Comparison of ENCODE assay signal across 9 mouse cellular contexts in the genomic region with DNA sequence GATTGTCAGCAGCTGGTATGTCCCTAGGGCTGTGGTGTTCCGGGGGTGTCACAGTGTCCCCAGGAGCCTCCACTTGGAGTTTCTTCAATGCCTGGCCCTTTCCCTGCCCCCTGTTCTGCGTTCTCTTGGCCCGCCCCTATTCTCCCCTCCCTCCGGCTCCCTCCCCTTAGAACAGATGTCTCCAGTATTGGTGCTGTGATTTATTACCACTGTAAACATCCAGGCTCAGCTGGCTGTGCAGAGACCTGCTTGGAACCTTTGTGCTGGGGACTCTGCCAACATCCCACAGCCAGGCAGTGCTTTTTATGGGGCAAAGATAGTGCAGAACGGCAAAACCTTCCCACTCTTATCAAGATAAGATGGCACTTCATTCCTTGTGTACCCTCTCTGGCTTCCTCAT. TPM values are rescaled to one million over a fixed set of nuclear protein-coding genes. Genes with fewer than 3 reads are reported as not detected.
A peak's percentile ranks its signal among the peaks of the same experiment; 100 is the strongest.
DNase-seq lines count a peak whose midpoint lies in the region; ATAC-seq and TF ChIP-seq lines count a peak whose summit lies in the region.
"Had no signal": no experiment of that assay in that cellular context is flagged by ENCODE, and none has a peak within 500 bp of the region (broad histone marks: within the 10 kb centered on the region; RNA-seq: fewer than 3 reads in every experiment).

No protein-coding gene starts in this region.

- H3K4me3 ChIP-seq in forebrain, postnatal 0 days (ENCODE audit: low read depth, low read length): no peak overlapping the region
- H3K4me3 ChIP-seq in forebrain, embryonic 10.5 days: no peak overlapping the region
- H3K4me3 ChIP-seq in embryonic fibroblast, embryonic 13.5 days (ENCODE audit: insufficient read depth, low read length): peak overlapping the region; percentile 25; the same call in 1 of the 2 replicates
- no peak overlapping the region for H3K4me3 ChIP-seq in macrophage (ENCODE audit: inconsistent target)

- H3K27ac ChIP-seq in forebrain, postnatal 0 days (ENCODE audit: low read depth, low read length): no peak overlapping the region
- no peak overlapping the region for H3K27ac ChIP-seq in forebrain, embryonic 10.5 days
- peak overlapping the region; percentile 75 for H3K27ac ChIP-seq in embryonic fibroblast, embryonic 13.5 days (ENCODE audit: insufficient read depth, low read length)
- peak overlapping the region; percentile 98 for H3K27ac ChIP-seq in macrophage

- no peak overlapping the region for H3K9ac ChIP-seq in forebrain, postnatal 0 days

- peaks cover 49% of the 10 kb centered on the region for H3K79me2 ChIP-seq in macrophage (ENCODE audit: inconsistent target)

- no peak for TF ChIP-seq POLR2A in embryonic fibroblast, embryonic 13.5 days (IDR thresholded peaks at IDR 0.05; ENCODE audit: low read depth, low read length)

- no peak overlapping the region for H3K4me2 ChIP-seq in forebrain, postnatal 0 days (ENCODE audit: low read depth)
- H3K4me2 ChIP-seq: midbrain, embryonic 11.5 days had no signal

- no peaks in the 10 kb centered on the region for H3K4me1 ChIP-seq in forebrain, postnatal 0 days (ENCODE audit: insufficient read depth)
- H3K4me1 ChIP-seq in forebrain, embryonic 10.5 days: peaks cover 5% of the 10 kb centered on the region; the same call in 1 of the 2 replicates
- peaks cover 28% of the 10 kb centered on the region for H3K4me1 ChIP-seq in embryonic fibroblast, embryonic 13.5 days (ENCODE audit: control insufficient read depth, insufficient read depth, low read length)

- H3K9me3 ChIP-seq in forebrain, postnatal 0 days (ENCODE audit: low read length): no peaks in the 10 kb centered on the region
- H3K9me3 ChIP-seq in forebrain, embryonic 10.5 days: no peaks in the 10 kb centered on the region

- H3K27me3 ChIP-seq in forebrain, postnatal 0 days (ENCODE audit: insufficient read depth, low read length): no peaks in the 10 kb centered on the region
- no peaks in the 10 kb centered on the region for H3K27me3 ChIP-seq in forebrain, embryonic 10.5 days (ENCODE audit: poor library complexity, severe bottlenecking)

- WGBS in forebrain, postnatal 0 days: 48% methylated on average over 5 of the region's 5 CpGs
- 54% methylated on average over 5 of the region's 5 CpGs for WGBS in forebrain, embryonic 10.5 days
- WGBS in macrophage (ENCODE audit: missing documents): 52% methylated on average over 5 of the region's 5 CpGs

- DNase-seq in forebrain, postnatal 0 days: no peak
- no peak for DNase-seq in forebrain, embryonic 10.5 days (ENCODE audit: extremely low spot score, low spot score)
- DNase-seq in NIH3T3 (ENCODE audit: low read depth): peak; percentile 83
- no peak for DNase-seq in urinary bladder, postnatal 25 days (ENCODE audit: low spot score)
- no peak for DNase-seq in thymus, postnatal 0 days (ENCODE audit: low spot score)
- DNase-seq in layer of hippocampus, postnatal 10 days (ENCODE audit: low spot score in 2 of 2): no peak

- no peaks in the 10 kb centered on the region for H3K36me3 ChIP-seq in forebrain, postnatal 0 days (ENCODE audit: insufficient read depth)
- no peaks in the 10 kb centered on the region for H3K36me3 ChIP-seq in forebrain, embryonic 10.5 days (replicated peaks)
- H3K36me3 ChIP-seq in macrophage (ENCODE audit: inconsistent target): no peaks in the 10 kb centered on the region

- peak; percentile 42 for ATAC-seq in forebrain, postnatal 0 days

- no peak for TF ChIP-seq CTCF in forebrain, postnatal 0 days (IDR thresholded peaks at IDR 0.05; ENCODE audit: low read depth)
- TF ChIP-seq CTCF in embryonic fibroblast, embryonic 13.5 days (IDR thresholded peaks at IDR 0.05; ENCODE audit: borderline replicate concordance, insufficient read depth, low read length): no peak

RNA-seq across cellular contexts. Expression of gene Smg9, which starts 8.3 kb away (rescaled TPM):
- 23.9 and 31.8 TPM in 2 replicates for total RNA-seq in forebrain, postnatal 0 days (2014; rRNA removed)
- polyA plus RNA-seq in forebrain, postnatal 0 days (2015; fragmentation: Nextera tagmentation; extraction: Ambion mirVana): 25.2 and 28.5 TPM in 2 replicates
- polyA plus RNA-seq in forebrain, embryonic 10.5 days (2016; fragmentation: Nextera tagmentation; extraction: Ambion mirVana): 26.5 and 28.5 TPM in 2 replicates
- 14.8 and 18.1 TPM in 2 replicates for polyA plus RNA-seq in embryonic fibroblast, embryonic 13.5 days (2011; ENCODE audit: insufficient read length, low read depth, missing spikeins)
- total RNA-seq in macrophage (2018; cell fraction: chromatin; rRNA removed): 100 to 1,000 TPM; 127 to 223 (median 160) TPM
- total RNA-seq in macrophage (2018; cell fraction: cytosol; rRNA removed): 10 to 100 TPM; 15.4 to 41.1 (median 24.8) TPM
- 100 to 1,000 TPM in 11 of 26 experiments, 10 to 100 TPM in 15; 59.9 to 137 (median 93.6) TPM for total RNA-seq in macrophage (2018; cell fraction: nucleus; rRNA removed)
- polyA plus RNA-seq in macrophage (2018): 19.7 to 29.3 TPM (median 20.3 TPM) in 3 replicates
- 30.2 and 33.3 TPM in 2 replicates for polyA plus RNA-seq in thymus, postnatal 0 days (2015; fragmentation: Nextera tagmentation; extraction: Ambion mirVana)
- 10 to 100 TPM; 33.5 to 34.3 TPM for total RNA-seq in layer of hippocampus, postnatal 10 days (2021)

RNA-seq across cellular contexts. Expression of gene Kcnn4, which starts 21.0 kb away (rescaled TPM):
- total RNA-seq in forebrain, postnatal 0 days (2014; rRNA removed): 1.2 and 1.5 TPM in 2 replicates
- 0.88 and 1.1 TPM in 2 replicates for polyA plus RNA-seq in forebrain, postnatal 0 days (2015; fragmentation: Nextera tagmentation; extraction: Ambion mirVana)
- 3.8 and 5.1 TPM in 2 replicates for polyA plus RNA-seq in forebrain, embryonic 10.5 days (2016; fragmentation: Nextera tagmentation; extraction: Ambion mirVana)
- 1.9 and 3.4 TPM in 2 replicates for polyA plus RNA-seq in embryonic fibroblast, embryonic 13.5 days (2011; ENCODE audit: insufficient read length, low read depth, missing spikeins)
- 100 to 1,000 TPM in 4 of 26 experiments, 10 to 100 TPM in 21, 1 to 10 TPM in 1; 5.6 to 198 (median 45.1) TPM for total RNA-seq in macrophage (2018; cell fraction: chromatin; rRNA removed)
- total RNA-seq in macrophage (2018; cell fraction: cytosol; rRNA removed): 10 to 100 TPM; 16.1 to 69.7 (median 46.9) TPM
- 100 to 1,000 TPM in 8 of 26 experiments, 10 to 100 TPM in 18; 15.3 to 160 (median 78.6) TPM for total RNA-seq in macrophage (2018; cell fraction: nucleus; rRNA removed)
- 11.1 to 85.5 TPM (median 12.1 TPM) in 3 replicates for polyA plus RNA-seq in macrophage (2018)
- 105 and 120 TPM in 2 replicates for polyA plus RNA-seq in thymus, postnatal 0 days (2015; fragmentation: Nextera tagmentation; extraction: Ambion mirVana)
- under 1 TPM; 0.33 to 0.46 TPM for total RNA-seq in layer of hippocampus, postnatal 10 days (2021)

RNA-seq across cellular contexts. Expression of gene Lypd5, which starts 42.1 kb away (rescaled TPM):
- not detected in 2 replicates for total RNA-seq in forebrain, postnatal 0 days (2014; rRNA removed)
- polyA plus RNA-seq in forebrain, postnatal 0 days (2015; fragmentation: Nextera tagmentation; extraction: Ambion mirVana): not detected in 2 replicates
- polyA plus RNA-seq in forebrain, embryonic 10.5 days (2016; fragmentation: Nextera tagmentation; extraction: Ambion mirVana): not detected in 2 replicates
- not detected in 2 replicates for polyA plus RNA-seq in embryonic fibroblast, embryonic 13.5 days (2011; ENCODE audit: insufficient read length, low read depth, missing spikeins)
- not detected for total RNA-seq in macrophage (2018; cell fraction: chromatin; rRNA removed)
- not detected for total RNA-seq in macrophage (2018; cell fraction: cytosol; rRNA removed)
- not detected for total RNA-seq in macrophage (2018; cell fraction: nucleus; rRNA removed)
- polyA plus RNA-seq in macrophage (2018): not detected in 3 replicates
- polyA plus RNA-seq in thymus, postnatal 0 days (2015; fragmentation: Nextera tagmentation; extraction: Ambion mirVana): 0.05 TPM in 1 of 2 replicates, not detected in the other
- total RNA-seq in layer of hippocampus, postnatal 10 days (2021): not detected
- polyA plus RNA-seq: midbrain, embryonic 11.5 days had no signal

RNA-seq across cellular contexts. Expression of gene Tescl, which starts 57.3 kb away (rescaled TPM):
- not detected in 2 replicates for total RNA-seq in forebrain, postnatal 0 days (2014; rRNA removed)
- polyA plus RNA-seq in forebrain, postnatal 0 days (2015; fragmentation: Nextera tagmentation; extraction: Ambion mirVana): not detected in 2 replicates
- polyA plus RNA-seq in forebrain, embryonic 10.5 days (2016; fragmentation: Nextera tagmentation; extraction: Ambion mirVana): 0.17 TPM in 1 of 2 replicates, not detected in the other
- polyA plus RNA-seq in embryonic fibroblast, embryonic 13.5 days (2011; ENCODE audit: insufficient read length, low read depth, missing spikeins): not detected in 2 replicates
- total RNA-seq in macrophage (2018; cell fraction: chromatin; rRNA removed): not detected
- under 1 TPM in 1 of 26 experiments, not detected in 25; 0.17 TPM for total RNA-seq in macrophage (2018; cell fraction: cytosol; rRNA removed)
- not detected for total RNA-seq in macrophage (2018; cell fraction: nucleus; rRNA removed)
- not detected in 3 replicates for polyA plus RNA-seq in macrophage (2018)
- polyA plus RNA-seq in thymus, postnatal 0 days (2015; fragmentation: Nextera tagmentation; extraction: Ambion mirVana): not detected in 2 replicates
- not detected for total RNA-seq in layer of hippocampus, postnatal 10 days (2021)
- polyA plus RNA-seq: midbrain, embryonic 11.5 days had no signal

Comparison
In these comparisons a context has a peak if more than half of its experiments do, and no peak if none do; other contexts are left out.
1. H3K27ac ChIP-seq: peak in embryonic fibroblast, embryonic 13.5 days (single experiment) and macrophage (single experiment); none in forebrain, postnatal 0 days (single experiment) and forebrain, embryonic 10.5 days (single experiment).